Mouse (Mus musculus) liver, embryonic 14.5 days (tissue): ENCODE measurements around the gene Prdm11. TPM values are rescaled to one million over a fixed set of nuclear protein-coding genes. Genes with fewer than 3 reads are reported as not detected.

Experiments used
- ATAC-seq: fragments of 200-750 bp; cut with Nextera tagmentation; 2 replicates; pipeline ENCODE4 v1.8.0; 2017; ENCODE audit warnings: moderate number of reproducible peaks, mild to moderate bottlenecking, moderate library complexity; ENCODE audit not compliant: insufficient read depth
- DNase-seq, 3 experiments: peaks; one replicate each; pipeline ENCODE4 v3.0.0-alpha.2; 2012 to 2013; ENCODE audit warnings: low read depth in 3 of 3, low spot score in 3 of 3
- H3K27ac ChIP-seq: fragments of 300-500 bp; sonication (generic); 2 replicates; pipeline ENCODE4 v1.5.1; 2014; ENCODE audit warnings: moderate library complexity, mild to moderate bottlenecking, control low read depth, inconsistent platforms
- H3K27me3 ChIP-seq: fragments of 300-500 bp; sonication (generic); 2 replicates; pipeline ENCODE4 v1.6.1; 2014; ENCODE audit warnings: mild to moderate bottlenecking, low read length, moderate library complexity; ENCODE audit not compliant: control insufficient read depth, insufficient read depth
- H3K36me3 ChIP-seq: fragments of 300-500 bp; sonication (generic); replicated peaks from 2 replicates; pipeline ENCODE4 v1.6.1; 2014; ENCODE audit warnings: low read depth; ENCODE audit not compliant: control insufficient read depth, insufficient read depth
- H3K4me1 ChIP-seq, 2 experiments: fragments of 200-500 bp in 1 of 2; fragments of 300-500 bp in 1 of 2; sonication (generic) in 1 of 2; replicated peaks; 2 replicates each; pipeline ENCODE4 v1.6.1; 2012 to 2014; ENCODE audit warnings: antibody characterized with exemption in 1 of 2, inconsistent platforms in 1 of 2, low read length in 1 of 2; ENCODE audit not compliant: control insufficient read depth in 2 of 2, insufficient read depth in 2 of 2
- H3K4me2 ChIP-seq: fragments of 300-500 bp; sonication (generic); 2 replicates; pipeline ENCODE4 v1.6.1; 2014; ENCODE audit warnings: low read depth, mild to moderate bottlenecking, control low read depth, moderate library complexity
- H3K4me3 ChIP-seq, 2 experiments: fragments of 200-500 bp in 1 of 2; fragments of 300-500 bp in 1 of 2; sonication (generic) in 1 of 2; 2 replicates each; pipeline ENCODE4 v1.5.1; 2012 to 2014; ENCODE audit warnings: low read depth in 2 of 2, low read length in 2 of 2, mild to moderate bottlenecking in 2 of 2, control low read depth in 1 of 2, inconsistent platforms in 1 of 2, moderate library complexity in 1 of 2; ENCODE audit not compliant: insufficient read depth in 1 of 2
- H3K9ac ChIP-seq: fragments of 300-500 bp; sonication (generic); replicated peaks from 2 replicates; pipeline ENCODE4 v1.6.1; 2014; ENCODE audit warnings: mild to moderate bottlenecking, control low read depth, moderate library complexity
- H3K9me3 ChIP-seq: fragments of 300-500 bp; sonication (generic); 2 replicates; pipeline ENCODE4 v1.6.1; 2016; ENCODE audit warnings: low read length, mixed read lengths; ENCODE audit not compliant: control insufficient read depth
- CTCF ChIP-seq: IDR thresholded peaks from 2 replicates; pipeline ENCODE4 v1.5.1; 2016; ENCODE audit warnings: antibody characterized with exemption, low read depth, control low read depth
- EP300 ChIP-seq: IDR thresholded peaks from 2 replicates; pipeline ENCODE4 v1.6.1; 2016; ENCODE audit warnings: antibody characterized with exemption, low read depth
- WGBS: fragments of 180-500 bp; shearing (Covaris S2); extraction: QIAGEN DNeasy Blood & Tissue Kit; methylation state at CpG from one replicate; pipeline ENCODE4 v1.1.7; 2014; ENCODE audit not compliant: insufficient replicate concordance; 5-methylcytosine and 5-hydroxymethylcytosine counted together
- polyA plus RNA-seq, 2 experiments: library from polyadenylated mRNA; depleted of rRNA in 1 of 2; stranded (reverse) in 1 of 2; unstranded in 1 of 2; fragments of >200 nt; fragmentation: Nextera tagmentation in 1 of 2; extraction: Ambion mirVana in 1 of 2; gene quantifications; 2 replicates each; pipeline versions ENCODE4 v1.2.1 to v1.2.3; 2012 to 2014

Gene Prdm11
- polyA plus RNA-seq (2012; rRNA removed) (3.7 and 3.8 TPM in 2 replicates), polyA plus RNA-seq (2014; fragmentation: Nextera tagmentation; extraction: Ambion mirVana) (1.4 and 1.8 TPM in 2 replicates)

GRCm38 (mm10) chr2:93045818-93046508 lies at the start of gene Prdm11:
Gene Prdm11 (minus strand): TSS chr2:93046167.
- peak; percentile 38; the same call in 1 of the 2 replicates for ATAC-seq
- under 1% methylated on average over 89 of the region's 90 CpGs for WGBS

DNA sequence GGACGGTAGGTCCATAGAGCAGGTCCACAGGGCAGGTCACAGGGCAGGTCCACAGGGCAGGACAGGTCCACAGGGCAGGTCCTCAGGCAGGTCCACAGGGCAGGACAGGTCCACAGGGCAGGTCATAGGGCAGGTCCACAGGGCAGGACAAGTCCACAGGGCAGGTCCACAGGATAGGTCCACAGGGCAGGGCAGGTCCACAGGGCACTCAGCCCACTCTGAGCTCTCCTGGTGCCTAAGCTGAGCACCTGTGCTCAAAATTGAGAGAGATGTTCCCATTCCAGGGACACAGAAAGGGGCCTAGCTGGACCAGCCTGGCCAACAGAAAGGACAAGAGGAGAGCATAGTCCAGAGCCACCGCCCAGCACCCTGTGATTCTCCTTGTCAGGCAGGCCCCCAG lies 46.4 kb upstream of the Prdm11 start:
- H3K27ac ChIP-seq, result no peak overlapping the region
- no peaks in the 10 kb centered on the region for H3K36me3 ChIP-seq
- H3K27me3 ChIP-seq, result no peaks in the 10 kb centered on the region
- no peak overlapping the region for H3K9ac ChIP-seq
- no peaks in the 10 kb centered on the region for H3K9me3 ChIP-seq
- H3K4me1 ChIP-seq, result no peaks in the 10 kb centered on the region
- no peak overlapping the region for H3K4me3 ChIP-seq
- TF ChIP-seq CTCF, result no peak
- TF ChIP-seq EP300, result no peak
- DNase-seq (no peak), ATAC-seq (no peak)
- WGBS, result 64% methylated on average over 2 of the region's 2 CpGs
- H3K4me2 ChIP-seq, result no peak overlapping the region

More at GRCm38 (mm10) chr2:93045818-93046508, at the start of gene Prdm11:
- peak within 1 kb of the TSS; percentile 77 to 78 for H3K4me3 ChIP-seq
- H3K4me2 ChIP-seq, result peak within 1 kb of the TSS; percentile 62
- DNase-seq, result no peak
- no peaks in the 10 kb centered on the region for H3K9me3 ChIP-seq
- peaks cover 6 to 19% of the 10 kb centered on the region in 2 experiments; a peak in 3 of 4 replicates for H3K4me1 ChIP-seq
- no peaks in the 10 kb centered on the region for H3K36me3 ChIP-seq
- TF ChIP-seq EP300, result no peak
- TF ChIP-seq CTCF, result no peak
- peak within 1 kb of the TSS; percentile 76 for H3K9ac ChIP-seq
- H3K27ac ChIP-seq, result no peak within 1 kb of the TSS; the same call in 1 of the 2 replicates
- no peaks in the 10 kb centered on the region; the same call in 1 of the 2 replicates for H3K27me3 ChIP-seq

- Histone ChIP-seq H3K36me3 (no peaks in the 10 kb centered on the region), H3K4me3 (no peak overlapping the region), H3K27ac (no peak overlapping the region), H3K9ac (no peak overlapping the region), H3K4me1 (no peaks in the 10 kb centered on the region), H3K9me3 (no peaks in the 10 kb centered on the region), H3K4me2 (no peak overlapping the region), H3K27me3 (no peaks in the 10 kb centered on the region)
- TF ChIP-seq EP300 (no peak), CTCF (no peak)
- DNase-seq, result no peak
- ATAC-seq, result no peak
- WGBS, result 58% methylated on average over 2 of the region's 2 CpGs
Observed at GRCm38 (mm10) chr2:93091679-93092078, 45.7 kb upstream of the Prdm11 start.

GRCm38 (mm10) chr2:93089379-93090089 lies 43.6 kb upstream of the Prdm11 start:
- no peak overlapping the region for H3K4me2 ChIP-seq

DNA sequence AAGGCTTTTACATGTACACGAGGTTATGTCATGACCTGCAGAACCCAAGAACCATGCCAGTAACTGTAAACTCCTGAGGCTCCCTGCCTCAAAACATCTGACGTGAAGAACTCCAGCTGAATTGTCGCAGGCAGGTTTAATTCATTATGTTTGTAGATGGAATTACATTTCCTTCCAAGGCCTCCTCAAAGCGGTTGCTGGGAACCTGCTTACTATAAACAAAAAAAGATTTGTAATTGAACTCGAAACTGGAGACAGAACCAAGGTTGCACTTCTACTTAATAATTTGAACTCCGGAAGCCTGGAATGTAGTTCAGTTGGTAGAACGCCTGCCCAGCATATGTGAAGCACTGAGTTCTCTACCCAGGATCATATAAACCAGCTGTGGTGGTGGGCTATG lies 42.0 kb upstream of the Prdm11 start:
- no peak overlapping the region for H3K27ac ChIP-seq
- no peaks in the 10 kb centered on the region for H3K4me1 ChIP-seq
- H3K4me2 ChIP-seq, result no peak overlapping the region
- DNase-seq (no peak), ATAC-seq (no peak)
- TF ChIP-seq CTCF (no peak), EP300 (no peak)
- no peaks in the 10 kb centered on the region for H3K27me3 ChIP-seq
- no peaks in the 10 kb centered on the region for H3K36me3 ChIP-seq
- H3K9me3 ChIP-seq, result no peaks in the 10 kb centered on the region
- WGBS, result 64% methylated on average over 7 of the region's 7 CpGs
- H3K9ac ChIP-seq, result no peak overlapping the region
- no peak overlapping the region for H3K4me3 ChIP-seq

More at GRCm38 (mm10) chr2:93089379-93090089, 43.6 kb upstream of the Prdm11 start:
- Histone ChIP-seq H3K9me3 (no peaks in the 10 kb centered on the region), H3K27ac (no peak overlapping the region), H3K9ac (no peak overlapping the region), H3K36me3 (no peaks in the 10 kb centered on the region), H3K27me3 (no peaks in the 10 kb centered on the region), H3K4me1 (no peaks in the 10 kb centered on the region), H3K4me3 (no peak overlapping the region)
- 59% methylated on average over 7 of the region's 7 CpGs for WGBS
- TF ChIP-seq CTCF (no peak), EP300 (no peak)
- DNase-seq (no peak), ATAC-seq (no peak)
